Mouse (Mus musculus): ENCODE results near the gene Gm6509. TPM values are rescaled to one million over a fixed set of nuclear protein-coding genes. Genes with fewer than 3 reads are reported as not detected.
"Not testable (repeated sequence)": the region's sequence is repeated elsewhere in the genome, so short reads cannot be mapped to it uniquely, and the experiment has no call there.

Gene Gm6509
- polyA plus RNA-seq (2015; fragmentation: Nextera tagmentation; extraction: Ambion mirVana) = not detected in 2 replicates

DNA sequence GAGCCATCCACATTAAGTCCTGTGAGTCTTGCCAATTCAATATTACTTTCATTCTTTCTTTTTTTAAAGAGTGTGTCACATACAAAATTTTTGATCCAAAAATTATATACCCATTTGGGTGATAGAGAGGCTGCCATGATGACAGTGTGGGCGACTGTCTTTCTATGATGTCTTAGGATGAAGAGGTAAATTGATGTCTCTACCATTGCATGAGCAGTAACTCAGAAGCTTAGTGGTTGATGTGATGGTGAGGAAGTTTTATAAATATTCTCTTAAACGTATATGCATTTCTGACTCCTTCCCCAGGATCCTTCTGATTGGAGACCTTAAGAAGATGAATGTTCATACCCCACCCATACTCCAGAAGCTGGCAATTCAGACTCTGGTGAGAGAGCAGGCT, at the start of gene Gm6509:
Gm6509 (plus strand) TSS at position 301 of the 400 bp plus-strand sequence.
- 100% methylated on average over 1 of the region's 2 CpGs for WGBS
- not testable (repeated sequence) for H3K36me3 ChIP-seq; H3K9me3 ChIP-seq (replicated peaks); H3K27me3 ChIP-seq; H3K27ac ChIP-seq; H3K4me1 ChIP-seq; H3K4me3 ChIP-seq (replicated peaks); H3K4me2 ChIP-seq; H3K9ac ChIP-seq; ATAC-seq (replicated peaks; ENCODE audit: low FRiP score)

DNA sequence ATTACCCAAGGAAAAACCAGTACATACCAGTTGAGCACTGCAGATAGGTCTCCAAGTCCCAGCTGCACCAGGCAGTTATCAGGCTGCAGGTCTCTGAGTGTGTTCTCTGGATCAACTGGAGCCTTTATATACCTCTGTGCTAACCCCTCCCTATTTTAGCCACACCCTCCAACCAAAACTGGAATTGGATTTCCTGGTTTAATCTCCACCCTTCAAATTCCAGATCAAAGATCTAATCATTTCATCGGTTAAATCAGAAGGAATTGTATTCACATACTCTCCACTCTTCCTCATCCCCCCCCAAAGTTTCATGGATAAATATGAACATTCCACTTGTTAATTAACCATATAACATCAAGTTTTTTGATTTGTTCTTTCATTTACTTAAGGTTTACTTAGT, 7.5 kb upstream of the Gm6509 start, which contains the start of gene Gm3147:
Gm3147 (minus strand) TSS at position 101 of the 400 bp plus-strand sequence.
- H3K4me3 ChIP-seq (replicated peaks); H3K27me3 ChIP-seq; H3K9ac ChIP-seq; H3K4me1 ChIP-seq; H3K4me2 ChIP-seq; H3K36me3 ChIP-seq; H3K9me3 ChIP-seq (replicated peaks); ATAC-seq (replicated peaks; ENCODE audit: low FRiP score); H3K27ac ChIP-seq: not testable (repeated sequence)
- WGBS = no CpG with 5 or more reads among the region's 1 CpGs

DNA sequence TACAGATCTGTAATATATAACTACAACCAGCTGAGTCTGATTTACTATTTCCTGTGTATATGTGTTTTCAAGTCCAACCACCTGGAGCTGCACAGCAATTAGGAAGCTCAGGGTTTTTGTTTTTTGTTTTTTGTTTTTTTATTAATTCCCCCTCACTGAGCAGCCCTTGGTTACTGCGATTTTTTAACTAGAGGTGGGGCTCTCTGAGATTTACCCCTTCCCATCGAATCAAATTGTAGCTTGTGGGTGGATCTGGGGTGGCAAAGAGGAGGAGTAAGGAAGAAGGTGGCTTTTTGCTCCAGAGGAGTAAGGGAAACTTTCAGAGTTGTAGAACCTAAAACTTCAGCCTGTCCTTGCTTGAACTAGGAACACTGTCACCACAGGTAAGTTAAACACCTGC, 24.3 kb downstream of the Gm6509 start, which contains the start of gene Gm6205:
Gm6205 (plus strand) TSS at position 301 of the 400 bp plus-strand sequence.
- ATAC-seq (replicated peaks; ENCODE audit: low FRiP score); H3K27ac ChIP-seq; H3K4me3 ChIP-seq (replicated peaks); H3K4me2 ChIP-seq; H3K4me1 ChIP-seq; H3K9me3 ChIP-seq (replicated peaks); H3K36me3 ChIP-seq; H3K27me3 ChIP-seq; H3K9ac ChIP-seq: not testable (repeated sequence)
- WGBS = no CpG with 5 or more reads among the region's 2 CpGs

Other genes with a start within 250 kb of the Gm6509 start
- gene Gm7682, start 178.2 kb upstream of the Gm6509 start, polyA plus RNA-seq (2015; fragmentation: Nextera tagmentation; extraction: Ambion mirVana) = not detected in 2 replicates
- not detected in 2 replicates for gene Gm3139, start 97.7 kb upstream of the Gm6509 start, polyA plus RNA-seq (2015; fragmentation: Nextera tagmentation; extraction: Ambion mirVana)
- not detected in 2 replicates for gene Gm3147, start 7.6 kb upstream of the Gm6509 start, polyA plus RNA-seq (2015; fragmentation: Nextera tagmentation; extraction: Ambion mirVana)
- not detected in 2 replicates for gene Gm6205, start 24.4 kb downstream of the Gm6509 start, polyA plus RNA-seq (2015; fragmentation: Nextera tagmentation; extraction: Ambion mirVana)
- not detected in 2 replicates for gene Gm3183, start 241.5 kb downstream of the Gm6509 start, polyA plus RNA-seq (2015; fragmentation: Nextera tagmentation; extraction: Ambion mirVana)